8 mouse cellular contexts compared by ENCODE assay signal in genomic region chr5:140659607-140660272, GRCm38 (mm10). TPM values are rescaled to one million over a fixed set of nuclear protein-coding genes. Genes with fewer than 3 reads are reported as not detected.
DNase-seq lines count a peak whose midpoint lies in the region; ATAC-seq lines count a peak whose summit lies in the region.

No protein-coding gene starts in this region.

- no peaks in the 10 kb centered on the region for H3K27me3 ChIP-seq in forebrain, embryonic 13.5 days
- no peaks in the 10 kb centered on the region for H3K27me3 ChIP-seq in neural tube, embryonic 14.5 days (ENCODE audit: control insufficient read depth, insufficient read depth, low read length)
- H3K27me3 ChIP-seq in heart, embryonic 12.5 days (replicated peaks) = no peaks in the 10 kb centered on the region

- peaks cover 71% of the 10 kb centered on the region for H3K4me1 ChIP-seq in forebrain, embryonic 13.5 days
- peaks cover 11% of the 10 kb centered on the region; the same call in 1 of the 2 replicates for H3K4me1 ChIP-seq in neural tube, embryonic 14.5 days (ENCODE audit: control insufficient read depth, insufficient read depth, low read length)
- peaks cover 33% of the 10 kb centered on the region for H3K4me1 ChIP-seq in heart, embryonic 12.5 days (replicated peaks)

- H3K27ac ChIP-seq in forebrain, embryonic 13.5 days = peak overlapping the region; percentile 94
- H3K27ac ChIP-seq in neural tube, embryonic 14.5 days (ENCODE audit: low read depth, low read length) = peak overlapping the region; percentile 10; the same call in 1 of the 2 replicates
- H3K27ac ChIP-seq in heart, embryonic 12.5 days (ENCODE audit: poor library complexity, severe bottlenecking) = no peak overlapping the region

- ATAC-seq in forebrain, embryonic 13.5 days = peak; percentile 91
- ATAC-seq in neural tube, embryonic 14.5 days (ENCODE audit: low read depth) = peak; percentile 88
- no peak for ATAC-seq in heart, embryonic 12.5 days (ENCODE audit: insufficient number of reproducible peaks, low FRiP score)

- WGBS in forebrain, embryonic 13.5 days = 6% methylated on average over 16 of the region's 16 CpGs
- WGBS in neural tube, embryonic 14.5 days = 19% methylated on average over 16 of the region's 16 CpGs
- WGBS in heart, embryonic 12.5 days = 47% methylated on average over 16 of the region's 16 CpGs

- H3K4me2 ChIP-seq in forebrain, embryonic 13.5 days = peak overlapping the region; percentile 4; the same call in 1 of the 2 replicates
- peak overlapping the region; percentile 3; the same call in 1 of the 2 replicates for H3K4me2 ChIP-seq in neural tube, embryonic 14.5 days (ENCODE audit: low read depth, low read length)
- no peak overlapping the region for H3K4me2 ChIP-seq in heart, embryonic 12.5 days

- H3K9ac ChIP-seq in forebrain, embryonic 13.5 days = peak overlapping the region; percentile 18; the same call in 1 of the 2 replicates
- no peak overlapping the region for H3K9ac ChIP-seq in neural tube, embryonic 14.5 days (replicated peaks; ENCODE audit: low read depth, low read length)
- H3K9ac ChIP-seq in heart, embryonic 12.5 days = no peak overlapping the region

- no peak overlapping the region; the same call in 1 of the 2 replicates for H3K4me3 ChIP-seq in forebrain, embryonic 13.5 days
- H3K4me3 ChIP-seq in neural tube, embryonic 14.5 days (ENCODE audit: low read depth, low read length) = no peak overlapping the region
- no peak overlapping the region for H3K4me3 ChIP-seq in heart, embryonic 12.5 days

- H3K9me3 ChIP-seq in forebrain, embryonic 13.5 days (replicated peaks) = no peaks in the 10 kb centered on the region
- H3K9me3 ChIP-seq in neural tube, embryonic 14.5 days (ENCODE audit: control insufficient read depth, low read length) = no peaks in the 10 kb centered on the region
- H3K9me3 ChIP-seq in heart, embryonic 12.5 days (replicated peaks) = no peaks in the 10 kb centered on the region

- peaks cover 5% of the 10 kb centered on the region; the same call in 1 of the 2 replicates for H3K36me3 ChIP-seq in forebrain, embryonic 13.5 days (ENCODE audit: poor library complexity, severe bottlenecking)
- no peaks in the 10 kb centered on the region for H3K36me3 ChIP-seq in neural tube, embryonic 14.5 days (ENCODE audit: control insufficient read depth, insufficient read depth, low read length)
- no peaks in the 10 kb centered on the region for H3K36me3 ChIP-seq in heart, embryonic 12.5 days

- DNase-seq in layer of hippocampus, adult 11-12 months (ENCODE audit: low spot score) = peak; percentile 79
- no peak for DNase-seq in layer of hippocampus, adult 9-10 months (ENCODE audit: low spot score)
- DNase-seq in layer of hippocampus, postnatal 25 days (ENCODE audit: extremely low spot score in 1 of 2, low spot score in 1 of 2) = peak; percentile 30 to 47
- DNase-seq in lung, postnatal 36 days = no peak
- no peak for DNase-seq in heart, adult 18-20 months

RNA-seq across cellular contexts. Expression of gene Ttyh3, which starts 10.9 kb away (rescaled TPM):
- 59.3 and 63.4 TPM in 2 replicates for polyA plus RNA-seq in forebrain, embryonic 13.5 days (2015; fragmentation: Nextera tagmentation; extraction: Ambion mirVana)
- total RNA-seq in layer of hippocampus, postnatal 25 days (2021) = 100 to 1,000 TPM; 247 to 262 TPM
- 85.5 and 89.4 TPM in 2 replicates for polyA plus RNA-seq in neural tube, embryonic 14.5 days (2014; fragmentation: Nextera tagmentation; extraction: Ambion mirVana)
- total RNA-seq in heart, adult 18-20 months (2021) = 1 to 10 TPM; 7.6 to 7.7 TPM
- 36.3 and 38.0 TPM in 2 replicates for polyA plus RNA-seq in heart, embryonic 12.5 days (2016; fragmentation: Nextera tagmentation; extraction: Ambion mirVana)

RNA-seq across cellular contexts. Expression of gene Iqce, which starts 42.4 kb away (rescaled TPM):
- 20.1 and 27.6 TPM in 2 replicates for polyA plus RNA-seq in forebrain, embryonic 13.5 days (2015; fragmentation: Nextera tagmentation; extraction: Ambion mirVana)
- 10 to 100 TPM; 38.5 to 60.6 TPM for total RNA-seq in layer of hippocampus, postnatal 25 days (2021)
- 26.1 and 29.8 TPM in 2 replicates for polyA plus RNA-seq in neural tube, embryonic 14.5 days (2014; fragmentation: Nextera tagmentation; extraction: Ambion mirVana)
- 1 to 10 TPM; 4.0 to 5.3 TPM for total RNA-seq in heart, adult 18-20 months (2021)
- polyA plus RNA-seq in heart, embryonic 12.5 days (2016; fragmentation: Nextera tagmentation; extraction: Ambion mirVana) = 12.4 and 15.7 TPM in 2 replicates

RNA-seq across cellular contexts. Expression of gene Brat1, which starts 45.1 kb away (rescaled TPM):
- polyA plus RNA-seq in forebrain, embryonic 13.5 days (2015; fragmentation: Nextera tagmentation; extraction: Ambion mirVana) = 21.2 and 25.1 TPM in 2 replicates
- total RNA-seq in layer of hippocampus, postnatal 25 days (2021) = 10 to 100 TPM; 20.5 to 24.4 TPM
- polyA plus RNA-seq in neural tube, embryonic 14.5 days (2014; fragmentation: Nextera tagmentation; extraction: Ambion mirVana) = 17.6 and 18.4 TPM in 2 replicates
- total RNA-seq in heart, adult 18-20 months (2021) = 1 to 10 TPM; 6.4 to 7.8 TPM
- polyA plus RNA-seq in heart, embryonic 12.5 days (2016; fragmentation: Nextera tagmentation; extraction: Ambion mirVana) = 14.6 and 15.5 TPM in 2 replicates

RNA-seq across cellular contexts. Expression of gene Lfng, which starts 52.6 kb away (rescaled TPM):
- polyA plus RNA-seq in forebrain, embryonic 13.5 days (2015; fragmentation: Nextera tagmentation; extraction: Ambion mirVana) = 28.8 and 31.8 TPM in 2 replicates
- total RNA-seq in layer of hippocampus, postnatal 25 days (2021) = 10 to 100 TPM; 20.0 to 29.8 TPM
- 17.7 and 18.2 TPM in 2 replicates for polyA plus RNA-seq in neural tube, embryonic 14.5 days (2014; fragmentation: Nextera tagmentation; extraction: Ambion mirVana)
- 1 to 10 TPM; 6.7 to 9.9 TPM for total RNA-seq in heart, adult 18-20 months (2021)
- polyA plus RNA-seq in heart, embryonic 12.5 days (2016; fragmentation: Nextera tagmentation; extraction: Ambion mirVana) = 2.9 and 4.3 TPM in 2 replicates

Comparison
In these comparisons a context has a peak if more than half of its experiments do, and no peak if none do; other contexts are left out.
1. DNase-seq: peak in layer of hippocampus, adult 11-12 months (single experiment) and layer of hippocampus, postnatal 25 days (2 of 2); none in layer of hippocampus, adult 9-10 months (single experiment), lung, postnatal 36 days (single experiment) and heart, adult 18-20 months (0 of 2).